Mouse (Mus musculus) skeletal muscle tissue, postnatal 0 days (tissue): ENCODE results near the gene Cldn34c4. TPM values are rescaled to one million over a fixed set of nuclear protein-coding genes. Genes with fewer than 3 reads are reported as not detected.

Experiments
- polyA plus RNA-seq: library from polyadenylated mRNA; unstranded; fragments of >200 nt; fragmentation: Nextera tagmentation; extraction: Ambion mirVana; gene quantifications from 2 replicates; pipeline ENCODE4 v1.2.1, GENCODE M21; 2015

The Cldn34c4 gene
- not detected in 2 replicates for polyA plus RNA-seq

DNA sequence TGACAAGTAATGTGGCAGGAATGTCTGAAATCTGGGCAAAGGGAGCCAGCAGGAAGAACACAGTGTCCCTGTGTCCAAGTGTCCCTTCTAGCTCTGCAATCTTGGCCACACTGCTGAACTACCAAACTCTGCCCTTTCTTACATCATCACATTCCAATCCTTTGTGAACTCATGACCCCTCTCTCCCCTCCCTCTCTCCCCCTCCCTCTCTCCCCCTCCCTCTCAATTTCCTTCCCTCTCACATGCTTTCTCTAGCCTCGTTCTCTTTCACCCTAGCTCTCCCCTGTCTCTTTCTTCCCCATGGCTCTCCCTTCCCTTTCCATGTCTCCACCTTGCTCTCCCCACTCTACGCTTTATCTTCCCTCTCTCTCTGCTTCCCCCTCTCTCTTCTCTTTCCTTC lies at the start of gene Cldn34c4:
TSS of gene Cldn34c4 (minus strand) at position 101 of the 400 bp plus-strand sequence.

